Mouse (Mus musculus) megakaryocyte progenitor cell, adult 5-6 weeks (primary cell): ENCODE data around the gene Vps45. TPM values are rescaled to one million over a fixed set of nuclear protein-coding genes. Genes with fewer than 3 reads are reported as not detected.
A peak's percentile ranks its signal among the peaks of the same experiment; 100 is the strongest.
"Not testable (repeated sequence)": the region's sequence is repeated elsewhere in the genome, so short reads cannot be mapped to it uniquely, and the experiment has no call there.

Experiments
- ATAC-seq: replicated peaks from 2 replicates; pipeline ENCODE4 v1.8.0; 2016; ENCODE audit warnings: mild to moderate bottlenecking, moderate TSS enrichment, inconsistent platforms; ENCODE audit not compliant: poor library complexity
- total RNA-seq, 2 experiments: library from RNA; stranded (forward) in 1 of 2; stranded (reverse) in 1 of 2; fragments of 157-497, 149-512 nt in 1 of 2; fragments of 200-1000 nt in 1 of 2; gene quantifications; 2 replicates each; pipeline versions ENCODE4 v1.2.3 to v1.2.4; 2015 to 2017

Vps45 gene
- total RNA-seq, 2 experiments from 2014 or later: 10.9 to 28.4 TPM

GRCm38 (mm10) chr3:95980276-95980970 lies 77.8 kb downstream of the Vps45 start:
- no peak for ATAC-seq

GRCm38 (mm10) chr3:95978265-95978664 lies 80.0 kb downstream of the Vps45 start:
- ATAC-seq: peak; percentile 35

- not testable (repeated sequence) for ATAC-seq
Observed at GRCm38 (mm10) chr3:95977587-95977986, 80.7 kb downstream of the Vps45 start.

- ATAC-seq: peak; percentile 56
Observed at GRCm38 (mm10) chr3:95977079-95977478, 81.2 kb downstream of the Vps45 start.

- ATAC-seq: peak; percentile 56
Observed at GRCm38 (mm10) chr3:95972873-95973634, 85.2 kb downstream of the Vps45 start.

GRCm38 (mm10) chr3:95972251-95972872 lies 85.9 kb downstream of the Vps45 start:
- ATAC-seq: peak; percentile 40; the same call in 1 of the 2 replicates

GRCm38 (mm10) chr3:95970661-95971060 lies 87.6 kb downstream of the Vps45 start:
- ATAC-seq: not testable (repeated sequence)

GRCm38 (mm10) chr3:95969277-95969676 lies 89.0 kb downstream of the Vps45 start:
- ATAC-seq: no peak

- peak; percentile 61 for ATAC-seq
Observed at GRCm38 (mm10) chr3:95965518-95966451, 92.5 kb downstream of the Vps45 start.

GRCm38 (mm10) chr3:95963681-95964080 lies 94.6 kb downstream of the Vps45 start:
- peak; percentile 49; the same call in 1 of the 2 replicates for ATAC-seq

GRCm38 (mm10) chr3:95963230-95963629 lies 95.0 kb downstream of the Vps45 start:
- no peak for ATAC-seq

GRCm38 (mm10) chr3:95962182-95962581 lies 96.1 kb downstream of the Vps45 start:
- not testable (repeated sequence) for ATAC-seq

- 0 out of 2 replicates have a peak, but pooled peaks have one; percentile 27 for ATAC-seq
Observed at GRCm38 (mm10) chr3:95959807-95960206, 98.5 kb downstream of the Vps45 start.

- peak; percentile 57 for ATAC-seq
Observed at GRCm38 (mm10) chr3:95959082-95959481, 99.2 kb downstream of the Vps45 start.

GRCm38 (mm10) chr3:95957359-95958148 lies 100.7 kb downstream of the Vps45 start:
- peak; percentile 46; the same call in 1 of the 2 replicates for ATAC-seq

GRCm38 (mm10) chr3:95955318-95955717 lies 102.9 kb downstream of the Vps45 start:
- no peak for ATAC-seq

GRCm38 (mm10) chr3:95954648-95955173 lies 103.6 kb downstream of the Vps45 start:
- ATAC-seq: not testable (repeated sequence)

GRCm38 (mm10) chr3:95953522-95953921 lies 104.7 kb downstream of the Vps45 start:
- no peak for ATAC-seq

GRCm38 (mm10) chr3:95953023-95953422 lies 105.2 kb downstream of the Vps45 start:
- ATAC-seq: no peak
